Mouse (Mus musculus): ENCODE measurements around the gene Gm13762.
"Not testable (repeated sequence)": the region's sequence is repeated elsewhere in the genome, so short reads cannot be mapped to it uniquely, and the experiment has no call there.

The Gm13762 gene

DNA sequence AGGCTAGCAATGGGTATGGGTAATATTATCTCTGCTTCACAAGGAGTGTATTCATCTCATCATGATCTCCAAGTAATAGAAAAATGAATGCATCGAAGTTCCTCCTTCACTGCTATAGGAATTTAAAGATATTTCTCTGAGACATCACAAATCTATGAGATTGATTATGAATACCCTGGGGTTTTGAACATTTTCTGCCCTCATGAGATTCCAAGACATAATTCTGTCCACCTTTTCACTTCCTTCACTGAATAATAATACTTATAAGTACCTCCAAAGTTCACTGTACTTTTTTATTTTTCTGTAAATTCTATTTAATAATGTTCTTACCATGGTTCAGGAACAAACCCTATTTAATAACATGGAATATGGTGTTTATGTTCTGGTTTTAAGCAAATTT, at the start of gene Gm13762:
Gene Gm13762 (minus strand): TSS at position 101 of the 400 bp plus-strand sequence.
- DNase-seq (ENCODE audit: low spot score in 2 of 2) = no peak

DNA sequence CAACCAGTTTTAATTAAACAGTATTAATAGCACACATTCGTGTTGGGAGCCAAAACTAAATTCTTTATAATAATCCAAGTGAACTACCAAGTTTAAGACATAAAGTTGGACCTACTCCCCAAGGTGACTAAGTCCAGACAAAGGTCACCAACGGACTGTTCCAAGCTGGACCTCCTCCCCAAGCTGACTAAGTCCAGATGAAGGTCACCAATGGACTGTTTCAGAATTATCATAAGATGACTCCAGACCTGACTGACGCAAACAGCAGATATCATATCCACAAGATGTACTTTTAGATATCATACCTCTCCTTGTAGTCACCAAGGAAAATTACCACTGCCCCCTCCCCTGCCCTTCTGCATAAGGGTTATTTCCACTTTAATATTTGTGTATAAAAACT, 41.4 kb upstream of the Gm13762 start:
- not testable (repeated sequence) for DNase-seq (ENCODE audit: low spot score in 2 of 2)

DNA sequence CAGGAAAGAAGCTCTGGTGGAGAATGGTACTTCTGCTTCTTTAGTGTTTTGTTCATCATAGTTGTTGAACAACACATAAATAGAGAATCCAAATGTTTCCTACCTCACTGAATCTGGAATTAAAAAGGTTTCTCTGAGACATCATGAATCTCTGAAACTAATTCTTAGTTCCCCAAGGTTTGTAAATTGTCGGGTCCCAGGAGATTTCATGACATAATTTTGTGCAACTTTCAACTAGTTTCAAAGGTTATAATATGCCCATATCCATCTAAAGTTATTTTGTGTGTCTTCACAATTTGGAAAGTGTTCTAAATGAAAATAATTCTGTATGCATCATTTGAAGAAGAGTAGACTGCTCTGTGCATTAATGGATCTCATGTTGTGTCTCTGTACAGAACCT, 38.2 kb upstream of the Gm13762 start, which contains the start of gene Olfr1216:
Gene Olfr1216 (minus strand): TSS at position 101 of the 400 bp plus-strand sequence.
- no peak for DNase-seq (ENCODE audit: low spot score in 2 of 2)

DNA sequence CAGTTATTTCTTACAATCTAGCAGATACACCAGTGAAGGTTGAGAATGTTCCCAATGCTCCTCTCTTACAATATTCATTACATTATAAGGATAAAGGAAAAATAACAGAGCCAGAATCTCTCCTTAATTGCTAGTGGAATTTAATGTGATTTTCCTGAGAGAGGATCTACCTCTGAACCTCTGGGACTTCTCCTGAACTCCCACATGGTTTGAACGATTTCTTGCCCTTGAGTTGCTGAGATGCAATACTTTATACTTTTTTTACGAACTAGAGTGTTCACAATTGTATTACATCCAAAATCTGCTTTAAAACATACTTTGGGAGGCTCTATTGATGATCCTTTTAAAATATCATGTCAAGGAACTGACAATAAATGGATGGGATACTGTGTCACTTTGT, 26.8 kb upstream of the Gm13762 start, which contains the start of gene Olfr1215:
Gene Olfr1215 (minus strand): TSS at position 101 of the 400 bp plus-strand sequence.
- DNase-seq (ENCODE audit: low spot score in 2 of 2) = no peak

DNA sequence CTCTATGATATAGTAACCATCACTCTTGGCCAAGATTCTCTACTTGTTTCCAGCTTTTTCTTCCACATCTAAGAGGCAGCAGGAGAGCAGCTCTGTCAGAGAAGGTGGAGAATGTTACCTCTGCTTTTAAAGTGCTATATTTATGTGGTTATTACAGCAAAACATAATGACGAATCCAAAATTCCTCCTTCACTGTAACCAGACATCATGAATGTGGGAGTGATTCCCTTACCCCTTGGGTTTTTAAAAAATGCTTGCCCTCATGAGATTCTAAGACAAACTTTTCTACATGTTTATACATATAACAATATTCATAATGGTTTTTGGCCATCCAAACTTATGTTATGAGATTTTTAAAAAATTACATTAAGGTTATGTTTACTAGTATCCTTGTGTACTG, 12.5 kb upstream of the Gm13762 start, which contains the start of gene Olfr1214:
Gene Olfr1214 (minus strand): TSS at position 101 of the 400 bp plus-strand sequence.
- no peak for DNase-seq (ENCODE audit: low spot score in 2 of 2)

DNA sequence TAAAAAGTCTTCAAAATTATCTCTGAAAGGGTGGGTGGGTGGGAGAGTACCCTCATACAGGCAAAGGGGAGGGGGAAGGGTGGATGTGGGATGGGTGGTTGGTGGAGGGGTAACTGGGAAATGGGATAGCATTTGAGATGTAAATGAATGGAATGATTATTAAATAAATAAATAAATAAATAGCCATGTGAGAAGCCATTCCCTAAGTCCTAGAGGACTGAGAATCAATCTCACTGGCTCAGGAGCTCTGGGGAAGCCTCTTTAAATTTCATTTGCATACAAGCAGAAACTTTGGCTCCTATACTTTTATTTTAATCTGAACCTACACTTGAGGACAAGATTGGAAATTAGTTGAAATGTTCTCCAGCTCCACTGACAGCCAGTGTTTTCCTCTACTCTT, 26.4 kb downstream of the Gm13762 start, which contains the start of gene Olfr1212:
Gene Olfr1212 (plus strand): TSS at position 301 of the 400 bp plus-strand sequence.
- no peak for DNase-seq (ENCODE audit: low spot score in 2 of 2)

DNA sequence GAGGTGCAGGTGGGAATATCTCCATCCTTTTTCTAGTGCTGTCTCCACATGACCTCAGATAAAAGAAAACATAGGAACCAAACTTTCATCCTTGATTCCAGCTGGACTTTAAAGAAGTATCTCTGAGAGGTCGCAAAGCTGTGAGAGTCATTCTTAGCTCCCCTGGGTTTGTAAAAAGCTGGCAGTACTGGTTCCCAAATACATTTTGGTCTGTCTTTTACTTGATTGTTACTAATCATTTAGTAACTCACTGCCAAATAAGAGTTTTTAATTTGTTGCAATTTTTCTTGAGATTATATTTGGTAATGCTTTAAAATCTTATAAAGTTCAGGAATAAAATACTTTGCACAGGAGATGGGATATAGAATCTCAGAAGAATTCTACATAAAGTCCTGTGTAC, 42.1 kb downstream of the Gm13762 start, which contains the start of gene Olfr1211:
Gene Olfr1211 (minus strand): TSS at position 101 of the 400 bp plus-strand sequence.
- no peak for DNase-seq (ENCODE audit: low spot score in 2 of 2)

Data from heart, adult 9 months (tissue).